Mouse (Mus musculus): ENCODE data around the gene Atg13. TPM values are rescaled to one million over a fixed set of nuclear protein-coding genes. Genes with fewer than 3 reads are reported as not detected.

Gene Atg13
- polyA plus RNA-seq, 1 experiment from 2014 or later: 32.5 TPM

DNA sequence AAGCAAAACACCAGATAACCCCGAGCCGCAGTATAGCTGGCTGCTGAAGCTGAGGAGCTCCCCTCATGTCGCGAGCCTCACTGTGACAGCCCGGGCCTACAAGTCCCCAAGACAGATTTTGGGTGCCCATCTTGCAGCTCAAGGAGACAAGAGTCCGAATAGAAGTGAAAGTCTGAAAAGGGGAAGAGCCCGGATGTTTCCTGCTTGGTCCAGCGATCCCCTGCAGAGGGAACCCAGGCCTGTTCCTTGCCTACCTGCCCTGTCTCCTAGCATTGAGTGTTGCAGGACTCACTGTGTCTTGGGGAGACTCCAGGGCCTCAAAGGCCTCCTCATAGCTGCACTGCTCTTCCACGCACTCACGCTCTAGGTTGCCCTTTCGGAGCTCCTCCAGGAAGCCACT is 74.9 kb downstream of the Atg13 start:
- H3K4me3 ChIP-seq (ENCODE audit: low read depth, low read length): no peak overlapping the region
- no peaks in the 10 kb centered on the region for H3K4me1 ChIP-seq (ENCODE audit: control insufficient read depth, insufficient read depth, low read length)
- WGBS: 87% methylated on average over 11 of the region's 11 CpGs
- no peak overlapping the region for H3K9ac ChIP-seq (ENCODE audit: low read length)
- H3K36me3 ChIP-seq (ENCODE audit: control insufficient read depth, insufficient read depth, low read length): no peaks in the 10 kb centered on the region
- H3K4me2 ChIP-seq: no peak overlapping the region
- H3K9me3 ChIP-seq (ENCODE audit: control insufficient read depth, low read length): no peaks in the 10 kb centered on the region
- H3K27me3 ChIP-seq (ENCODE audit: control insufficient read depth, insufficient read depth, low read length): no peaks in the 10 kb centered on the region
- DNase-seq (ENCODE audit: low spot score, missing footprints) (peak; percentile 67), ATAC-seq (ENCODE audit: low FRiP score) (no peak)
- H3K27ac ChIP-seq (ENCODE audit: low read depth, low read length): no peak overlapping the region

DNA sequence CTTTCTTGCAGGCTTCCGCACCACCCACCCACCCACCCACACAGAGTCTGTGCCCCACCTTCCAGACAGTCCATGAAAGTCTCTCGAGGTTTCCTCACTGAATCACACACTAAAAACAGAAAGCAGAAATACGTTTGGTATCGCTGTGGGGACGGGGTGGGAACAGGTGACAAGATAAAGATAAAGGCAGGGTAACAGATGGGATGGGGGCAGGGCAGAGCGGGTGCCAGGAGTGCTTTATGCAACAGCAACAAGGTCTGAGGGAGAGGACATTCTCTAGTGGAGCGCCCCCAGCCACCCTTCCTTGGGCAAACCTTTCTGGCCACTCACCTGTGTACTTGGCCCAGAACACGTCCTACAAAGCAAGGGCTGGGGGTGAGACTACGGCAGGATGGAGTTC is 75.5 kb downstream of the Atg13 start:
- Histone ChIP-seq H3K4me1 (ENCODE audit: control insufficient read depth, insufficient read depth, low read length) (no peaks in the 10 kb centered on the region), H3K4me2 (no peak overlapping the region), H3K27ac (ENCODE audit: low read depth, low read length) (no peak overlapping the region), H3K4me3 (ENCODE audit: low read depth, low read length) (no peak overlapping the region), H3K9me3 (ENCODE audit: control insufficient read depth, low read length) (no peaks in the 10 kb centered on the region), H3K27me3 (ENCODE audit: control insufficient read depth, insufficient read depth, low read length) (no peaks in the 10 kb centered on the region), H3K9ac (ENCODE audit: low read length) (no peak overlapping the region), H3K36me3 (ENCODE audit: control insufficient read depth, insufficient read depth, low read length) (no peaks in the 10 kb centered on the region)
- DNase-seq (ENCODE audit: low spot score, missing footprints) (no peak), ATAC-seq (ENCODE audit: low FRiP score) (no peak)
- WGBS: 87% methylated on average over 9 of the region's 9 CpGs

DNA sequence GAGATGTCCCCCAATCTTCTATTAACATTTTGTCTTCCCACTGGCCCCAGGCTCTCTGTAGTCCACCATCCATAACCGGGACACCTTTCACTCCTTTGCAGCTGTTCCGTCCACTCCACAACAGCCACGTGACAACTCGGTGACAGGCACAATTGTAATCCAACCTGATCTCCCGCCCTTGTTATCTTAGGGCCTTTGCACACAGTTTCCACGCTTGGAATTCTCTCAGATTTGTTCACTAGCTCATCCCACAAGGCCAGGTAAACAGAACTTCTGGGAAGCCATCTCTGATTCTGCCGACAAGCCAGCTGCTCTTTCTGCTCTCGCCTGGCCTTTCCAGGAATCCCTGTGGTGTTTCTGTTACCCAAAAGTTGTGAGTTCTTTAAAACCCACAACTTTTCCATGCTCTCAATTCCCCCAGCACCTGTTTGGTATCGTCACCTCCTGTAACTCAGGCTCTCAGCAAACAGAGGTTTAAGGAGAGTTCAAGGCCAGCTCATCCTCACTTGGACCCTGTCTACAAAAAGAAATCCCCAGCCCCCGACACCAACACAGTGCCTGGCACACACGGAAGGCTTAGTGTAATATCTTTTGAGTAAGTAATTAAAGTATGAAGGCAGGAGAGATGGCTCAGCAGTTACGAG is 76.9 kb downstream of the Atg13 start:
- Histone ChIP-seq H3K27me3 (ENCODE audit: control insufficient read depth, insufficient read depth, low read length) (no peaks in the 10 kb centered on the region), H3K4me3 (ENCODE audit: low read depth, low read length) (no peak overlapping the region), H3K36me3 (ENCODE audit: control insufficient read depth, insufficient read depth, low read length) (no peaks in the 10 kb centered on the region), H3K9ac (ENCODE audit: low read length) (no peak overlapping the region), H3K4me1 (ENCODE audit: control insufficient read depth, insufficient read depth, low read length) (no peaks in the 10 kb centered on the region), H3K27ac (ENCODE audit: low read depth, low read length) (no peak overlapping the region), H3K4me2 (no peak overlapping the region), H3K9me3 (ENCODE audit: control insufficient read depth, low read length) (no peaks in the 10 kb centered on the region)
- DNase-seq (ENCODE audit: low spot score, missing footprints) (peak; percentile 39), ATAC-seq (ENCODE audit: low FRiP score) (no peak)
- 81% methylated on average over 12 of the region's 12 CpGs for WGBS

DNA sequence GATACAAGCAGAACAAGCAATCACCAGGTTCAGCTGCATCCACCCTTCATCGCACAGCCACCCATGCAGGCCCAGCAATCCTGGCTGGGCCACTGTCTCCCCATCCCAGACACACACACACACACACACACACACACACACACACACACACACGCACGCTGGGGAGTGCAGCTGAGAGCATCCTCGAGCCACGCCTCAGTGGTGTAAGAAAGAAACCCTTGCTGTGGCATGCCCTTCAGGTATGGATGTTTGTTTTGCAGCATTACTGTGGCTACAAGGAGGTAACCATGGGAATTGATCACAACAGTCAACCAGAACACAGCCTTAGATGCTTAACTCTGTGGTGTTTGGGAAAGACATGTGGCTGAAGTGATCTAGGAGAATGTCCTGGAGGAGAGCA is 78.1 kb downstream of the Atg13 start:
- Histone ChIP-seq H3K36me3 (ENCODE audit: control insufficient read depth, insufficient read depth, low read length) (no peaks in the 10 kb centered on the region), H3K4me3 (ENCODE audit: low read depth, low read length) (no peak overlapping the region), H3K27ac (ENCODE audit: low read depth, low read length) (no peak overlapping the region), H3K4me1 (ENCODE audit: control insufficient read depth, insufficient read depth, low read length) (no peaks in the 10 kb centered on the region), H3K9me3 (ENCODE audit: control insufficient read depth, low read length) (no peaks in the 10 kb centered on the region), H3K27me3 (ENCODE audit: control insufficient read depth, insufficient read depth, low read length) (no peaks in the 10 kb centered on the region), H3K4me2 (no peak overlapping the region), H3K9ac (ENCODE audit: low read length) (no peak overlapping the region)
- ATAC-seq (ENCODE audit: low FRiP score) (no peak), DNase-seq (ENCODE audit: low spot score, missing footprints) (peak; percentile 44)
- WGBS: 85% methylated on average over 5 of the region's 5 CpGs

DNA sequence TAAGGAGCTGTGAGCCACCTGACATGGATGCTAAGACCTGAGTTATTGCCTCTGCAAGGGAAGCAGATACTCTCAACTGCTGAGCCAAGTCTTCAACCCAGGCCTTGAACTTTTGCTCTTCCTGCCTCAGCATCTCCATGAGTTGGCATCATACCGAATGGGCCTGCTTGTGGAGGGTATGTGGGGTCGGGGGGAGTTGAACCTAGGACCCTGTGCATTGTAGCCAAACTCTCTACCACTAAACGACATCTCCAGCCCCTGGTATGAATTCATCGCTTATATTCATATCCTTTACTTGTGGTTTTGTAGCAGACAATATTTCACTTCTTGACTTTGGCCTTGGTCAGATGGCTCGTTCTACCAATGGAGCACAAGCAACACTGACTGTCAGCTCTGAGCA is 78.5 kb downstream of the Atg13 start:
- no peaks in the 10 kb centered on the region for H3K9me3 ChIP-seq (ENCODE audit: control insufficient read depth, low read length)
- WGBS: 83% methylated on average over 5 of the region's 5 CpGs
- no peak overlapping the region for H3K4me2 ChIP-seq
- DNase-seq (ENCODE audit: low spot score, missing footprints) (no peak), ATAC-seq (ENCODE audit: low FRiP score) (no peak)
- H3K36me3 ChIP-seq (ENCODE audit: control insufficient read depth, insufficient read depth, low read length): no peaks in the 10 kb centered on the region
- no peaks in the 10 kb centered on the region for H3K27me3 ChIP-seq (ENCODE audit: control insufficient read depth, insufficient read depth, low read length)
- H3K9ac ChIP-seq (ENCODE audit: low read length): no peak overlapping the region
- no peak overlapping the region for H3K4me3 ChIP-seq (ENCODE audit: low read depth, low read length)
- no peak overlapping the region for H3K27ac ChIP-seq (ENCODE audit: low read depth, low read length)
- no peaks in the 10 kb centered on the region for H3K4me1 ChIP-seq (ENCODE audit: control insufficient read depth, insufficient read depth, low read length)

DNA sequence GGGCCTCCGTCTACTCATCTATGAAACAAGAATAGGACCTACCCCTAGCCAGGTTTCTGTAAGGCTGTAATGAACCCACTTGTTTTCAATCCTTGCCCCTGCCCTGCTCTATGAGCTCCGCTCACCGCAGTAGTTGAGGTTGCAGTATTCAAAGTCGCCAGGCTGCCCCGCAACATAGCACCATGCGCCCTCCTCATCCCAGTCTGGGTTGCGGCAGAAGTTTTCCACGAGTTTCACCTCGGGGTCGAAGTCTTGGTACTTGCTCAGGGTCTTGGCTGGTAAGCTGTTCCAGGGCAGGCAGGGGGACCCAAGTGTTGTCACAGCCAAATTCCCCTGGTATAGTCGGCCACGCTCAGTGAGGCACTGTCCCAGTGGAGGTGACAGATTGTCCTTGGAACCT is 80.0 kb downstream of the Atg13 start:
- Histone ChIP-seq H3K27me3 (ENCODE audit: control insufficient read depth, insufficient read depth, low read length) (no peaks in the 10 kb centered on the region), H3K36me3 (ENCODE audit: control insufficient read depth, insufficient read depth, low read length) (no peaks in the 10 kb centered on the region), H3K4me1 (ENCODE audit: control insufficient read depth, insufficient read depth, low read length) (no peaks in the 10 kb centered on the region), H3K9ac (ENCODE audit: low read length) (no peak overlapping the region), H3K4me3 (ENCODE audit: low read depth, low read length) (no peak overlapping the region), H3K4me2 (no peak overlapping the region), H3K27ac (ENCODE audit: low read depth, low read length) (no peak overlapping the region), H3K9me3 (ENCODE audit: control insufficient read depth, low read length) (no peaks in the 10 kb centered on the region)
- WGBS: 93% methylated on average over 12 of the region's 12 CpGs
- ATAC-seq (ENCODE audit: low FRiP score) (no peak), DNase-seq (ENCODE audit: low spot score, missing footprints) (no peak)

DNA sequence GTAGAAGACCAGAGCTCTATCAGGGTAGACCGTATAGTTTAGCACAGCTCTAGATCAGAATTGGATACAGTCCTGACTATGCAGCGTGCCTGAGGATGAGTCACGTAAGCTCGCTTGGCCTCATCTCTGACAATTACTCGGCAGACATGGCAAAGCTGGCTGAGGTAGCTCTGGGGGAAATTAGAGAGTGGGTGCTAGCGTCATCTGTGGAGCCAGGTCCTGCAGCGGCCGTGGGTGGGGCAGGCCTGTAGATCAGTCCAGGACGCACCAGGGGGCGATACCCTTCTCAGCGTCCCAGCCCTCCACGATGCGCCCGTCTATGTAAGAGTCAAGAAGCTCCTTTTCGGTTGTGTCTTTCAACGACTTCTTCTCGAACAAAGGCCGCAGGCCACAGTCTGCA is 80.7 kb downstream of the Atg13 start:
- no peak for ATAC-seq (ENCODE audit: low FRiP score)
- WGBS: 87% methylated on average over 18 of the region's 18 CpGs
- Histone ChIP-seq H3K27me3 (ENCODE audit: control insufficient read depth, insufficient read depth, low read length) (no peaks in the 10 kb centered on the region), H3K9me3 (ENCODE audit: control insufficient read depth, low read length) (no peaks in the 10 kb centered on the region), H3K27ac (ENCODE audit: low read depth, low read length) (no peak overlapping the region), H3K36me3 (ENCODE audit: control insufficient read depth, insufficient read depth, low read length) (no peaks in the 10 kb centered on the region), H3K4me3 (ENCODE audit: low read depth, low read length) (no peak overlapping the region), H3K4me1 (ENCODE audit: control insufficient read depth, insufficient read depth, low read length) (no peaks in the 10 kb centered on the region), H3K4me2 (no peak overlapping the region), H3K9ac (ENCODE audit: low read length) (no peak overlapping the region)
- DNase-seq (ENCODE audit: low spot score, missing footprints): no peak

DNA sequence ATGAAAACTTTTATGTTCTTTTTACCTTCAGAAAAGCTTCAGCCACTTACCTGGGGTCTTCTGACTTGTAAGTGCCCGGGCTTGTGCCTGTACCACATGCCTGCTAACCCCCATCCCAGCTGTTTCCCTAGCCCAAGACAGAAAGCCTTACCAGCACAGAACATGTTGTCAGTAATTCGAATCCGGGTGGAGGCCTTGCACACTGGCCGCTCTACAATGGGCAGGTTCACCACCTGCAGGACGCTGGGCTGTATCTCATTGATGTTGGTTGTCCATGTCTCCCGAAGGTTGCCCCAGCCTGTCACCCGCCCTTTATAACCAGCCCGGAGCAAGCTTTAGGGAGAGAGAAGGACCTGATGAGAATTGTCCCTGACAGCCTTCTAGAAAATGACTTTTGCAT is 82.2 kb downstream of the Atg13 start:
- no peaks in the 10 kb centered on the region for H3K27me3 ChIP-seq (ENCODE audit: control insufficient read depth, insufficient read depth, low read length)
- no peak overlapping the region for H3K9ac ChIP-seq (ENCODE audit: low read length)
- H3K27ac ChIP-seq (ENCODE audit: low read depth, low read length): no peak overlapping the region
- H3K4me1 ChIP-seq (ENCODE audit: control insufficient read depth, insufficient read depth, low read length): no peaks in the 10 kb centered on the region
- H3K4me3 ChIP-seq (ENCODE audit: low read depth, low read length): no peak overlapping the region
- no peak for DNase-seq (ENCODE audit: low spot score, missing footprints)
- no peaks in the 10 kb centered on the region for H3K9me3 ChIP-seq (ENCODE audit: control insufficient read depth, low read length)
- H3K36me3 ChIP-seq (ENCODE audit: control insufficient read depth, insufficient read depth, low read length): no peaks in the 10 kb centered on the region
- H3K4me2 ChIP-seq: no peak overlapping the region
- no peak for ATAC-seq (ENCODE audit: low FRiP score)
- WGBS: 94% methylated on average over 8 of the region's 8 CpGs

DNA sequence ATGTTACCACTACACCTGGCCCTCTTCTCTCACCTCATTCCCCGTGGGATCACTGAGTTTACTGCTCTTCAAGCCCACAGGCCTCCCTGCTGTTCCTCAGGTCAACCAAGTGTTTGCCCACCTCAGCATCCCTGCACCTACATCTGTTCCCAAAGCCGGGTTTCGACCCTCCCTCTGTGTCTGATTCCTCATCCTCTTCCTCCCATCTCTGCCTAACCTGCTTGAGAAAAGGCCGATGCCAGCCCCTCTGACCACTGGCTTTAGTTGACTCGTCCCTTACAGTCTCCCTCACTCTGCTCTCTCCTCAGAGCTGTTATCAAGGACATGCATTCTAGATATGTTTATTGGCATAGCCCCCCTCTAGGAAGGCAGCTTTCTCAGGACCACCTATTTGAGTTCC is 82.9 kb downstream of the Atg13 start:
- Histone ChIP-seq H3K4me2 (no peak overlapping the region), H3K4me3 (ENCODE audit: low read depth, low read length) (no peak overlapping the region), H3K27ac (ENCODE audit: low read depth, low read length) (no peak overlapping the region), H3K27me3 (ENCODE audit: control insufficient read depth, insufficient read depth, low read length) (no peaks in the 10 kb centered on the region), H3K36me3 (ENCODE audit: control insufficient read depth, insufficient read depth, low read length) (no peaks in the 10 kb centered on the region), H3K4me1 (ENCODE audit: control insufficient read depth, insufficient read depth, low read length) (no peaks in the 10 kb centered on the region), H3K9ac (ENCODE audit: low read length) (no peak overlapping the region), H3K9me3 (ENCODE audit: control insufficient read depth, low read length) (no peaks in the 10 kb centered on the region)
- DNase-seq (ENCODE audit: low spot score, missing footprints) (no peak), ATAC-seq (ENCODE audit: low FRiP score) (no peak)
- 76% methylated on average over 5 of the region's 5 CpGs for WGBS

All from midbrain, embryonic 11.5 days (tissue).